In genomic region chr8:107470302-107470701, GRCm38 (mm10) we compare ENCODE assay signal across 17 mouse cellular contexts. TPM values are rescaled to one million over a fixed set of nuclear protein-coding genes. Genes with fewer than 3 reads are reported as not detected.
DNase-seq lines count a peak whose midpoint lies in the region; ATAC-seq and TF ChIP-seq lines count a peak whose summit lies in the region.
"Had no signal": no experiment of that assay in that cellular context is flagged by ENCODE, and none has a peak within 500 bp of the region (broad histone marks: within the 10 kb centered on the region; RNA-seq: fewer than 3 reads in every experiment).

No protein-coding gene starts in this region.

- peaks cover 38% of the 10 kb centered on the region for H3K4me1 ChIP-seq in limb, embryonic 14.5 days (ENCODE audit: control insufficient read depth, insufficient read depth, low read length)
- no peaks in the 10 kb centered on the region for H3K4me1 ChIP-seq in intestine, postnatal 0 days (replicated peaks; ENCODE audit: control insufficient read depth, insufficient read depth, low read length)
- H3K4me1 ChIP-seq: forebrain, embryonic 13.5 days had no signal

- peaks cover 6% of the 10 kb centered on the region; the same call in 1 of the 2 replicates for H3K36me3 ChIP-seq in limb, embryonic 14.5 days (ENCODE audit: control insufficient read depth, insufficient read depth, low read length)
- H3K36me3 ChIP-seq in intestine, postnatal 0 days (ENCODE audit: control insufficient read depth, insufficient read depth), result peaks cover 51% of the 10 kb centered on the region

- 65% methylated on average over 5 of the region's 5 CpGs for WGBS in limb, embryonic 14.5 days
- WGBS in intestine, postnatal 0 days, result 74% methylated on average over 5 of the region's 5 CpGs

- peak; percentile 74 for ATAC-seq in frontal cortex, adult (ENCODE audit: low TSS enrichment)
- ATAC-seq in limb, embryonic 14.5 days (ENCODE audit: low FRiP score, low read depth), result no peak
- no peak for ATAC-seq in intestine, postnatal 0 days
- ATAC-seq: forebrain, embryonic 13.5 days; liver, embryonic 12.5 days had no signal

- H3K4me2 ChIP-seq in limb, embryonic 14.5 days (replicated peaks; ENCODE audit: low read depth, low read length, severe bottlenecking), result no peak overlapping the region
- no peak overlapping the region for H3K4me2 ChIP-seq in intestine, postnatal 0 days (replicated peaks; ENCODE audit: low read depth)
- H3K4me2 ChIP-seq: forebrain, embryonic 13.5 days; heart, embryonic 13.5 days; liver, embryonic 12.5 days had no signal

- H3K4me3 ChIP-seq in limb, embryonic 14.5 days (replicated peaks; ENCODE audit: low read length), result no peak overlapping the region
- H3K4me3 ChIP-seq in intestine, postnatal 0 days (ENCODE audit: low read depth, low read length), result no peak overlapping the region
- H3K4me3 ChIP-seq: forebrain, embryonic 13.5 days; heart, embryonic 13.5 days; liver, embryonic 12.5 days had no signal

- TF ChIP-seq POLR2A in limb, embryonic 14.5 days (IDR thresholded peaks at IDR 0.05; ENCODE audit: borderline replicate concordance, extremely low read depth, insufficient read depth, insufficient read length), result no peak

- TF ChIP-seq CTCF in intestine, postnatal 0 days (IDR thresholded peaks at IDR 0.05; ENCODE audit: low read depth), result no peak

- no peaks in the 10 kb centered on the region for H3K9me3 ChIP-seq in limb, embryonic 14.5 days (ENCODE audit: control insufficient read depth, low read length)
- H3K9me3 ChIP-seq in intestine, postnatal 0 days (ENCODE audit: control insufficient read depth), result no peaks in the 10 kb centered on the region
- H3K9me3 ChIP-seq: forebrain, embryonic 13.5 days; liver, embryonic 12.5 days had no signal

- H3K9ac ChIP-seq in limb, embryonic 14.5 days (ENCODE audit: low read depth, low read length, severe bottlenecking), result no peak overlapping the region
- no peak overlapping the region for H3K9ac ChIP-seq in intestine, postnatal 0 days (ENCODE audit: low read depth, low read length)
- H3K9ac ChIP-seq: forebrain, embryonic 13.5 days; heart, embryonic 13.5 days; liver, embryonic 12.5 days had no signal

- H3K27me3 ChIP-seq in limb, embryonic 14.5 days (ENCODE audit: control insufficient read depth, insufficient read depth, low read length), result no peaks in the 10 kb centered on the region
- H3K27me3 ChIP-seq in intestine, postnatal 0 days (replicated peaks; ENCODE audit: control insufficient read depth, insufficient read depth, low read length), result no peaks in the 10 kb centered on the region
- H3K27me3 ChIP-seq: forebrain, embryonic 13.5 days; heart, embryonic 13.5 days; liver, embryonic 12.5 days had no signal

- DNase-seq in frontal cortex, postnatal 14 days (ENCODE audit: low spot score in 2 of 2), result no peak
- peak; percentile 31 to 42 for DNase-seq in right cerebral cortex, postnatal 10 days (ENCODE audit: low spot score in 2 of 2)
- no peak for DNase-seq in right cerebral cortex, postnatal 4 days
- DNase-seq in limb, embryonic 14.5 days (ENCODE audit: low spot score), result no peak
- no peak for DNase-seq in thymus, postnatal 14 days
- DNase-seq: adrenal gland, postnatal 10 days; heart, postnatal 4 days; kidney, adult 2 months; kidney, postnatal 14 days; layer of hippocampus, adult 9-11 months; midbrain, embryonic 14.5 days; thymus, postnatal 25 days had no signal

- H3K27ac ChIP-seq in limb, embryonic 14.5 days (replicated peaks; ENCODE audit: low read depth, low read length), result peak overlapping the region; percentile 92
- no peak overlapping the region for H3K27ac ChIP-seq in intestine, postnatal 0 days (ENCODE audit: low read depth, low read length)
- H3K27ac ChIP-seq: forebrain, embryonic 13.5 days; liver, embryonic 12.5 days had no signal

RNA-seq across cellular contexts. Expression of gene Wwp2, which starts 34.1 kb away (rescaled TPM):
- 315 and 409 TPM in 2 replicates for polyA plus RNA-seq in limb, embryonic 14.5 days (2012; rRNA removed)
- 153 and 200 TPM in 2 replicates for polyA plus RNA-seq in limb, embryonic 14.5 days (2014; fragmentation: Nextera tagmentation; extraction: Ambion mirVana)
- 34.9 and 37.4 TPM in 2 replicates for polyA plus RNA-seq in intestine, postnatal 0 days (2015; fragmentation: Nextera tagmentation; extraction: Ambion mirVana)

RNA-seq across cellular contexts. Expression of gene Nob1, which starts 45.5 kb away (rescaled TPM):
- polyA plus RNA-seq in limb, embryonic 14.5 days (2012; rRNA removed), result 92.5 and 99.8 TPM in 2 replicates
- 51.8 and 57.2 TPM in 2 replicates for polyA plus RNA-seq in limb, embryonic 14.5 days (2014; fragmentation: Nextera tagmentation; extraction: Ambion mirVana)
- 22.3 and 24.6 TPM in 2 replicates for polyA plus RNA-seq in intestine, postnatal 0 days (2015; fragmentation: Nextera tagmentation; extraction: Ambion mirVana)

Comparison
In these comparisons a context has a peak if more than half of its experiments do, and no peak if none do; other contexts are left out.
1. DNase-seq: peak in right cerebral cortex, postnatal 10 days (2 of 2); none in frontal cortex, postnatal 14 days (0 of 2), right cerebral cortex, postnatal 4 days (single experiment), limb, embryonic 14.5 days (single experiment) and thymus, postnatal 14 days (single experiment).